Mouse (Mus musculus): ENCODE measurements around the gene Klf16. TPM values are rescaled to one million over a fixed set of nuclear protein-coding genes. Genes with fewer than 3 reads are reported as not detected.

The Klf16 gene
- polyA plus RNA-seq, 1 experiment, result 7.7 TPM

DNA sequence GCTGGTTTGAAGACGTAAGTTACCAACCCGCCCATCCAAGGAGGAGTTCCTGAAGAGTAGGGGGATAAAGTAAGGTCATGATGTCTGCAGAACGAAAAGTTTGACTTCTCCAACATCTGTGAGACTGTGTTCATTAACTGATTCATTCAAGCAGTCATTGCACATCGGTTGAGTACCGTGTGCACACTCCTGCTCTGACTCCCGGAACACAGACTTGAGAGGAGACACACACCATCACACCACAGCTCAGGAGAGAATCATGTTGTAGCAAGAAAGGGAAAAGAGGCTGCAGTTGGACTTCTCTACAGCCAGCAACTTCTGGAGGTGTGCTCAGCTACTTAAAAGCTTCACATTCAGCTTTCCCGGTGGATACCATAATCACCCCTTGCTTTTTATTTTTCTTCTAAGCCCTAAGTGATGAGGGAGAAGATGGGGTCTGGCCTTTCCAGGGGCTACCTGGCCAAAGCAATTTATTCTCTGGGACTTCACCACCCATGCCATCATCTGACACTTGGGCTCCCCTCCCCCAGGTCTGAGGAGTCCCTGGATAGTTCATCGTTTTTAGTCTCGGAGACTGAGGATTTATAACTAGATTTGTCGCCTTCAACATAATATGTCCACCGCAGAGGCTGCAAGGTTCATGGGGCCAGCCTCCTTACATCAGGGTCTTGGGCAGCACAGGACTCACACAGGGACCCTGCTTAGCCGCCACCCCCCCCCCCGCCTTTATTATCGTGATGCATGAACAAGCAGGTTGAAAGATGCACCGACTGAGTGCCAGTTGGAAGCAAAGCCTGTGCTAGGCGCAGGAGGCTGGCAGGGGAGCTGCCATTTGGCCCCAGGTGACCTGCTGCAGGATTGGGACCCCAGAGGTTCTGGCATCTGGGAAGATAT lies 43.9 kb upstream of the Klf16 start:
- H3K4me1 ChIP-seq (ENCODE audit: control insufficient read depth, insufficient read depth, low read length), result peaks cover 15% of the 10 kb centered on the region
- no peaks in the 10 kb centered on the region for H3K27me3 ChIP-seq (ENCODE audit: control insufficient read depth, insufficient read depth, low read length)
- H3K4me3 ChIP-seq (ENCODE audit: control insufficient read depth, low read depth, low read length), result peak overlapping the region; percentile 97
- H3K27ac ChIP-seq (ENCODE audit: control insufficient read depth, insufficient read depth, low read depth, low read length), result peak overlapping the region; percentile 99
- no peaks in the 10 kb centered on the region for H3K36me3 ChIP-seq (ENCODE audit: control insufficient read depth, insufficient read depth, low read length)
- TF ChIP-seq POLR2A (IDR thresholded peaks at IDR 0.05; ENCODE audit: control insufficient read depth, low read depth, low read length), result no peak
- TF ChIP-seq CTCF (IDR thresholded peaks at IDR 0.05; ENCODE audit: control insufficient read depth, insufficient read depth, insufficient replicate concordance, low read depth, low read length), result no peak

DNA sequence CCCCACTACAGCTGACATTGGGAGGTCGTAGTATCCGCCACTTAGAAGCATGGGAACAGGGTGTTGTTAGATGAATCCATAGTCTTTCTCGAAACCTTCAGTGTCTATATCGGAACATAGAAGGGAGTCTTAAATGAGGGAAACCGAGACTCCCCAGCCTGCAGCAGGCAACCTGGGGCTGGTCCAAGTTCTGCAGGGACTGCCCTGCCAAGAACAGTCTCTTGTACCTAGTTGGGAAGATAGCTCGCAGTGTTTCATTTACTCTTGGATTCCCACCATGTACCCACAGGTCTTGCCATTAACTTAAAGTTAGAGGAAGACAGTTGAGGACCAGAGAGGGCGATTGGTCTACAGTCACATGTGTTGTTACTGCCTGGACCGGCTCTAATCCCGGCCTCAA lies 43.2 kb upstream of the Klf16 start:
- Histone ChIP-seq H3K36me3 (ENCODE audit: control insufficient read depth, insufficient read depth, low read length) (no peaks in the 10 kb centered on the region), H3K27me3 (ENCODE audit: control insufficient read depth, insufficient read depth, low read length) (no peaks in the 10 kb centered on the region), H3K4me1 (ENCODE audit: control insufficient read depth, insufficient read depth, low read length) (peaks cover 15% of the 10 kb centered on the region), H3K4me3 (ENCODE audit: control insufficient read depth, low read depth, low read length) (peak overlapping the region; percentile 97), H3K27ac (ENCODE audit: control insufficient read depth, insufficient read depth, low read depth, low read length) (no peak overlapping the region)
- TF ChIP-seq CTCF (IDR thresholded peaks at IDR 0.05; ENCODE audit: control insufficient read depth, insufficient read depth, insufficient replicate concordance, low read depth, low read length), result no peak
- TF ChIP-seq POLR2A (IDR thresholded peaks at IDR 0.05; ENCODE audit: control insufficient read depth, low read depth, low read length), result no peak

DNA sequence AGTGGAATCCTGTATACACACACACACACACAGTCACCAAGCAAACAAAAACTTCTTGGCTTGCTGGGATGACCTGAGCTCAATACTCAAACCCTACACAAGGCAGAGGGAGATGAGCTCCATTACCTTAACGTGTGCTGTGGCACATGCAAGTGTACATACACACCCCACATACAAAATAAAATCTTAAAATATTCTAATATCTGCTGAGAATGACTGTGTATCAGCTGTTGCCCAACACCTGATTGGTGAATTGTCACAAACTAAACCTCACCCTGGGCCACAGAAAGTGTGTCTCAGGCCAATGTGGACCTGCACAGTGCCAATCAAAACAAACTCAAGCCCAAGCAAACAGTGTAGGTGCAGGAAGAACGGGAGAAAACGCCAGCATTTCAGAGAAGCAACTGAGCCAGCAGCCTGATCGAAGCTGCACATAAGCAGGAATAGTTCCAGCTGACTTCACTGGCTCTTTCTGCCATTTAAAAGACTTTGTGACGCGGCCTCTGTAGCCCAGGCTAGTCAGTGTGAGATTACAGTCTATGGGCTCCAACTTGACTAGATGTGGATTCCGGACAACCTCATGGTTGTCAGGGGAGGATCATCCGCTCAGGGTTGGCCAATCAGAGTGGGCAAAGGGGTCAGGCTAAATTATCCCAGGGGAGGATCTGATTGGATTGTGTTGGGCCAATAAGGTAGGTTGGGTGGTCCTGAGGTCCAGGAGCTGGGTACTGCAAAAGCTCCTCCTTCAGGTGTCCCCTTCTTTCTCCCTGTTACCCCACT lies 42.5 kb upstream of the Klf16 start:
- Histone ChIP-seq H3K27ac (ENCODE audit: control insufficient read depth, insufficient read depth, low read depth, low read length) (0 out of 2 replicates have a peak overlapping the region, but pooled peaks have one; percentile 24), H3K36me3 (ENCODE audit: control insufficient read depth, insufficient read depth, low read length) (no peaks in the 10 kb centered on the region), H3K4me1 (ENCODE audit: control insufficient read depth, insufficient read depth, low read length) (peaks cover 15% of the 10 kb centered on the region), H3K27me3 (ENCODE audit: control insufficient read depth, insufficient read depth, low read length) (no peaks in the 10 kb centered on the region), H3K4me3 (ENCODE audit: control insufficient read depth, low read depth, low read length) (peak overlapping the region; percentile 97)
- TF ChIP-seq CTCF (IDR thresholded peaks at IDR 0.05; ENCODE audit: control insufficient read depth, insufficient read depth, insufficient replicate concordance, low read depth, low read length), result no peak
- no peak for TF ChIP-seq POLR2A (IDR thresholded peaks at IDR 0.05; ENCODE audit: control insufficient read depth, low read depth, low read length)

DNA sequence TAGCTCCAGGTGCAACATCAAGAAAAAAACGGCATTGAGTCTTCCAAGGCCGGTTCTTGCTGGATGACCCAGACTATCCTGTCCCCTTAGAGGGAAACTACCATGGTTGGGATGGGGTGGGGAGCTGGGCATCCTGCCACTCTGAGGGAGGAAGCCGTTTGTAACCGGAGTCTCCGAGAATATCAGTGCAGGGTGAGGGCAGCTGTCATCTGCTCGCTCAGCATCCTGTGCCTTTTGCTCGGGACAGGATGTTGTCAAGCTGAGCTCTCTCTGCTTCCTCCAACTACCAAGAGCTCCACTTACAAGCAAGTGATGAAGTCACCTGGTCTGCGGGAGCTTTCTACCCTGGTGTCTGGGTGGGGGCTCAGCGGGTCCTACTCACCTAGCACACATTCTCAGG lies 41.1 kb upstream of the Klf16 start:
- Histone ChIP-seq H3K27me3 (ENCODE audit: control insufficient read depth, insufficient read depth, low read length) (no peaks in the 10 kb centered on the region), H3K4me1 (ENCODE audit: control insufficient read depth, insufficient read depth, low read length) (peaks cover 6% of the 10 kb centered on the region), H3K27ac (ENCODE audit: control insufficient read depth, insufficient read depth, low read depth, low read length) (no peak overlapping the region), H3K36me3 (ENCODE audit: control insufficient read depth, insufficient read depth, low read length) (no peaks in the 10 kb centered on the region), H3K4me3 (ENCODE audit: control insufficient read depth, low read depth, low read length) (no peak overlapping the region)
- TF ChIP-seq CTCF (IDR thresholded peaks at IDR 0.05; ENCODE audit: control insufficient read depth, insufficient read depth, insufficient replicate concordance, low read depth, low read length), result 0 out of 2 replicates have a peak, but pooled peaks have one; percentile 3
- no peak for TF ChIP-seq POLR2A (IDR thresholded peaks at IDR 0.05; ENCODE audit: control insufficient read depth, low read depth, low read length)

DNA sequence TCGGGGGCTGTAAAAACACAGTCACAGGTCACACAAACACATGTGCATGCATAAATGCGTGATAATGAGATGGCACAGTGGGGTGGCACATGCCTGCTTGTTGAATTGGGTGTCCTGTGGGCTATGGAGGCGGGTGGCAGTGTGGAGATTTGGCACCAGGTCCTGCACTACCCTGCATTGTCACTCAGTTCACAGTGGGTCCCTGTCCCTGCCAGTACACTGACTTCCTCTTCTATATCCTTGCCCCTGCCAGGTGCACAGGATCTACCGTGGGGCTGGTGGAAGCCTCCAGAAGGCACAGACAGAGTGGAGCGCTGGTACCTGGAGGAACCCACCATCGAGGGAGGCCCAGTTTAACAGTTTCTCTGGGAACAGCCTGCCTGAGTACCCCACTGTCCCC lies 37.2 kb upstream of the Klf16 start:
- Histone ChIP-seq H3K4me1 (ENCODE audit: control insufficient read depth, insufficient read depth, low read length) (no peaks in the 10 kb centered on the region), H3K27me3 (ENCODE audit: control insufficient read depth, insufficient read depth, low read length) (no peaks in the 10 kb centered on the region), H3K4me3 (ENCODE audit: control insufficient read depth, low read depth, low read length) (no peak overlapping the region), H3K36me3 (ENCODE audit: control insufficient read depth, insufficient read depth, low read length) (no peaks in the 10 kb centered on the region), H3K27ac (ENCODE audit: control insufficient read depth, insufficient read depth, low read depth, low read length) (no peak overlapping the region)
- TF ChIP-seq CTCF (IDR thresholded peaks at IDR 0.05; ENCODE audit: control insufficient read depth, insufficient read depth, insufficient replicate concordance, low read depth, low read length) (no peak), POLR2A (IDR thresholded peaks at IDR 0.05; ENCODE audit: control insufficient read depth, low read depth, low read length) (no peak)

DNA sequence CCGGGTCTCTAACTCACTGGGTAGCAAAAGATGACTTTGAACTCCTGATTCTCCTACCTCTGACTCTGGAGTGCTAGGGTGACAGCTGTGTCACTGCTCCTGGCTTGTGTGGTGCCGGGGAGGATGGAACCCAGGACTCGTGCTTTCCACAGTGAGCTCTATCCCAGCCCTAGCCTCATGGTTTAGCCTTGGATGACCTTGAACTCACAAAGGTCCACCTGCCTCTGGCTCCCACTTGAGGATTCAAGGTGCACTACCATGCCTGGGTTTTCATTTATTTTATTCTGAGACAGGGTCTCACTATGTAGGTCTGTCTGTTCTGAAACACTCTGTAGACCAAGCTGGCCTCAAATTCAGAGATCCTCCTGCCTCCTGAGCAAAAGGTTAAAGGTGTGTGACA lies 36.7 kb upstream of the Klf16 start:
- H3K27me3 ChIP-seq (ENCODE audit: control insufficient read depth, insufficient read depth, low read length), result no peaks in the 10 kb centered on the region
- no peak overlapping the region for H3K4me3 ChIP-seq (ENCODE audit: control insufficient read depth, low read depth, low read length)
- no peaks in the 10 kb centered on the region; the same call in 1 of the 2 replicates for H3K36me3 ChIP-seq (ENCODE audit: control insufficient read depth, insufficient read depth, low read length)
- TF ChIP-seq CTCF (IDR thresholded peaks at IDR 0.05; ENCODE audit: control insufficient read depth, insufficient read depth, insufficient replicate concordance, low read depth, low read length) (no peak), POLR2A (IDR thresholded peaks at IDR 0.05; ENCODE audit: control insufficient read depth, low read depth, low read length) (no peak)
- H3K27ac ChIP-seq (ENCODE audit: control insufficient read depth, insufficient read depth, low read depth, low read length), result no peak overlapping the region
- no peaks in the 10 kb centered on the region for H3K4me1 ChIP-seq (ENCODE audit: control insufficient read depth, insufficient read depth, low read length)

DNA sequence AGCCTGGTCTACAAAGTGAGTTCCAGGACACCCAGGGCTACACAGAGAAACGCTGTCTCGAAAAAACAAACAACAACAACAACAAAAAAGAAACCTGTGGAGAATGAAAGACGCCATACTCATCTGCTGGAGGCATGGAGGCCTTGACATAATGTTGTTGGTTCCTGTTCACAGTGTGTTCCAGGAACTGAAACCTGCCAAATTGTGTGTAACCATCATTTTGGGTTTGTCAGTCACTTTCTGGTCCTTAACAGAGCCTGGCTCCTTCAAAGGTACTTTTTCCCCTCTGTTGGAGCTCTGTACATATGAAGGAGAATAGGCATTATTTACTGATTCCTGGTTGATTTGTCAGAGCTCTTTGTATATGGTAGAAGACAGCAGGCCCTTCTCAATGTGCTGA lies 34.8 kb upstream of the Klf16 start:
- Histone ChIP-seq H3K27ac (ENCODE audit: control insufficient read depth, insufficient read depth, low read depth, low read length) (no peak overlapping the region), H3K4me3 (ENCODE audit: control insufficient read depth, low read depth, low read length) (no peak overlapping the region), H3K36me3 (ENCODE audit: control insufficient read depth, insufficient read depth, low read length) (no peaks in the 10 kb centered on the region; the same call in 1 of the 2 replicates), H3K4me1 (ENCODE audit: control insufficient read depth, insufficient read depth, low read length) (no peaks in the 10 kb centered on the region), H3K27me3 (ENCODE audit: control insufficient read depth, insufficient read depth, low read length) (no peaks in the 10 kb centered on the region)
- no peak for TF ChIP-seq CTCF (IDR thresholded peaks at IDR 0.05; ENCODE audit: control insufficient read depth, insufficient read depth, insufficient replicate concordance, low read depth, low read length)
- no peak for TF ChIP-seq POLR2A (IDR thresholded peaks at IDR 0.05; ENCODE audit: control insufficient read depth, low read depth, low read length)

Measured in testis, adult 2 months (tissue).